Mouse (Mus musculus): Measurements from ENCODE around the gene Dnah3. TPM values are rescaled to one million over a fixed set of nuclear protein-coding genes. Genes with fewer than 3 reads are reported as not detected.

Dnah3 gene
- polyA plus RNA-seq, 1 experiment from 2014 or later, result not detected

- Histone ChIP-seq H3K9ac (ENCODE audit: low read depth, low read length) (no peak overlapping the region), H3K9me3 (replicated peaks; ENCODE audit: control insufficient read depth, low read length) (no peaks in the 10 kb centered on the region), H3K36me3 (ENCODE audit: control insufficient read depth, insufficient read depth) (no peaks in the 10 kb centered on the region), H3K27me3 (ENCODE audit: control insufficient read depth, insufficient read depth, low read depth, low read length) (no peaks in the 10 kb centered on the region), H3K4me1 (ENCODE audit: control insufficient read depth, low read depth, low read length) (no peaks in the 10 kb centered on the region), H3K27ac (ENCODE audit: low read length) (no peak overlapping the region), H3K4me2 (ENCODE audit: low read depth, low read length) (no peak overlapping the region), H3K4me3 (ENCODE audit: low read depth, low read length) (no peak overlapping the region)
- WGBS (ENCODE audit: insufficient replicate concordance), result 76% methylated on average over 1 of the region's 1 CpGs
- ATAC-seq (ENCODE audit: low read depth), result no peak
These were observed 141.0 kb downstream of the Dnah3 start for GRCm38 (mm10) chr7:119954047-119954446.

GRCm38 (mm10) chr7:119941569-119941968, 153.5 kb downstream of the Dnah3 start:
- Histone ChIP-seq H3K9ac (ENCODE audit: low read depth, low read length) (no peak overlapping the region), H3K27me3 (ENCODE audit: control insufficient read depth, insufficient read depth, low read depth, low read length) (no peaks in the 10 kb centered on the region), H3K9me3 (replicated peaks; ENCODE audit: control insufficient read depth, low read length) (no peaks in the 10 kb centered on the region), H3K27ac (ENCODE audit: low read length) (no peak overlapping the region), H3K36me3 (ENCODE audit: control insufficient read depth, insufficient read depth) (no peaks in the 10 kb centered on the region), H3K4me3 (ENCODE audit: low read depth, low read length) (no peak overlapping the region), H3K4me1 (ENCODE audit: control insufficient read depth, low read depth, low read length) (no peaks in the 10 kb centered on the region), H3K4me2 (ENCODE audit: low read depth, low read length) (no peak overlapping the region)
- no peak for ATAC-seq (ENCODE audit: low read depth)
- WGBS (ENCODE audit: insufficient replicate concordance), result 30% methylated on average over 2 of the region's 2 CpGs

GRCm38 (mm10) chr7:119937036-119937435, 158.0 kb downstream of the Dnah3 start:
- Histone ChIP-seq H3K27ac (ENCODE audit: low read length) (no peak overlapping the region), H3K9me3 (replicated peaks; ENCODE audit: control insufficient read depth, low read length) (no peaks in the 10 kb centered on the region), H3K36me3 (ENCODE audit: control insufficient read depth, insufficient read depth) (no peaks in the 10 kb centered on the region), H3K4me3 (ENCODE audit: low read depth, low read length) (no peak overlapping the region), H3K9ac (ENCODE audit: low read depth, low read length) (no peak overlapping the region), H3K4me1 (ENCODE audit: control insufficient read depth, low read depth, low read length) (no peaks in the 10 kb centered on the region), H3K27me3 (ENCODE audit: control insufficient read depth, insufficient read depth, low read depth, low read length) (no peaks in the 10 kb centered on the region), H3K4me2 (ENCODE audit: low read depth, low read length) (no peak overlapping the region)
- ATAC-seq (ENCODE audit: low read depth), result no peak
- WGBS (ENCODE audit: insufficient replicate concordance), result 47% methylated on average over 5 of the region's 5 CpGs

- Histone ChIP-seq H3K27me3 (ENCODE audit: control insufficient read depth, insufficient read depth, low read depth, low read length) (no peaks in the 10 kb centered on the region), H3K4me1 (ENCODE audit: control insufficient read depth, low read depth, low read length) (no peaks in the 10 kb centered on the region), H3K27ac (ENCODE audit: low read length) (no peak overlapping the region), H3K9ac (ENCODE audit: low read depth, low read length) (no peak overlapping the region), H3K36me3 (ENCODE audit: control insufficient read depth, insufficient read depth) (no peaks in the 10 kb centered on the region), H3K4me2 (ENCODE audit: low read depth, low read length) (no peak overlapping the region), H3K9me3 (replicated peaks; ENCODE audit: control insufficient read depth, low read length) (no peaks in the 10 kb centered on the region), H3K4me3 (ENCODE audit: low read depth, low read length) (no peak overlapping the region)
- no peak for ATAC-seq (ENCODE audit: low read depth)
These were observed 158.8 kb downstream of the Dnah3 start for GRCm38 (mm10) chr7:119936321-119936720.

GRCm38 (mm10) chr7:119928783-119929440, 166.2 kb downstream of the Dnah3 start:
- Histone ChIP-seq H3K4me3 (ENCODE audit: low read depth, low read length) (no peak overlapping the region), H3K36me3 (ENCODE audit: control insufficient read depth, insufficient read depth) (no peaks in the 10 kb centered on the region), H3K9ac (ENCODE audit: low read depth, low read length) (no peak overlapping the region), H3K9me3 (replicated peaks; ENCODE audit: control insufficient read depth, low read length) (no peaks in the 10 kb centered on the region), H3K4me2 (ENCODE audit: low read depth, low read length) (no peak overlapping the region), H3K4me1 (ENCODE audit: control insufficient read depth, low read depth, low read length) (no peaks in the 10 kb centered on the region), H3K27ac (ENCODE audit: low read length) (no peak overlapping the region), H3K27me3 (ENCODE audit: control insufficient read depth, insufficient read depth, low read depth, low read length) (no peaks in the 10 kb centered on the region)
- WGBS (ENCODE audit: insufficient replicate concordance), result 21% methylated on average over 2 of the region's 2 CpGs
- ATAC-seq (ENCODE audit: low read depth), result no peak

- no peak overlapping the region for H3K9ac ChIP-seq (ENCODE audit: low read depth, low read length)
- no peaks in the 10 kb centered on the region for H3K36me3 ChIP-seq (ENCODE audit: control insufficient read depth, insufficient read depth)
- H3K4me2 ChIP-seq (ENCODE audit: low read depth, low read length), result no peak overlapping the region
- H3K4me1 ChIP-seq (ENCODE audit: control insufficient read depth, low read depth, low read length), result no peaks in the 10 kb centered on the region
- no peaks in the 10 kb centered on the region for H3K27me3 ChIP-seq (ENCODE audit: control insufficient read depth, insufficient read depth, low read depth, low read length)
- H3K9me3 ChIP-seq (replicated peaks; ENCODE audit: control insufficient read depth, low read length), result no peaks in the 10 kb centered on the region
- no peak overlapping the region for H3K27ac ChIP-seq (ENCODE audit: low read length)
- ATAC-seq (ENCODE audit: low read depth), result no peak
- H3K4me3 ChIP-seq (ENCODE audit: low read depth, low read length), result no peak overlapping the region
- WGBS (ENCODE audit: insufficient replicate concordance), result 47% methylated on average over 4 of the region's 4 CpGs
These were observed 174.0 kb downstream of the Dnah3 start for GRCm38 (mm10) chr7:119921054-119921453.

- no peak for ATAC-seq (ENCODE audit: low read depth)
- Histone ChIP-seq H3K9me3 (replicated peaks; ENCODE audit: control insufficient read depth, low read length) (no peaks in the 10 kb centered on the region), H3K9ac (ENCODE audit: low read depth, low read length) (no peak overlapping the region), H3K4me1 (ENCODE audit: control insufficient read depth, low read depth, low read length) (no peaks in the 10 kb centered on the region), H3K4me2 (ENCODE audit: low read depth, low read length) (no peak overlapping the region), H3K27ac (ENCODE audit: low read length) (no peak overlapping the region), H3K27me3 (ENCODE audit: control insufficient read depth, insufficient read depth, low read depth, low read length) (no peaks in the 10 kb centered on the region), H3K4me3 (ENCODE audit: low read depth, low read length) (no peak overlapping the region), H3K36me3 (ENCODE audit: control insufficient read depth, insufficient read depth) (no peaks in the 10 kb centered on the region)
- WGBS (ENCODE audit: insufficient replicate concordance), result 39% methylated on average over 2 of the region's 2 CpGs
These were observed 174.6 kb downstream of the Dnah3 start for GRCm38 (mm10) chr7:119920457-119920856.

- Histone ChIP-seq H3K4me1 (ENCODE audit: control insufficient read depth, low read depth, low read length) (no peaks in the 10 kb centered on the region), H3K9me3 (replicated peaks; ENCODE audit: control insufficient read depth, low read length) (no peaks in the 10 kb centered on the region), H3K4me2 (ENCODE audit: low read depth, low read length) (no peak overlapping the region), H3K27ac (ENCODE audit: low read length) (no peak overlapping the region), H3K4me3 (ENCODE audit: low read depth, low read length) (no peak overlapping the region), H3K27me3 (ENCODE audit: control insufficient read depth, insufficient read depth, low read depth, low read length) (no peaks in the 10 kb centered on the region), H3K36me3 (ENCODE audit: control insufficient read depth, insufficient read depth) (no peaks in the 10 kb centered on the region), H3K9ac (ENCODE audit: low read depth, low read length) (no peak overlapping the region)
- WGBS (ENCODE audit: insufficient replicate concordance), result 39% methylated on average over 3 of the region's 3 CpGs
- no peak for ATAC-seq (ENCODE audit: low read depth)
These were observed 183.4 kb downstream of the Dnah3 start for GRCm38 (mm10) chr7:119911727-119912126.

- Histone ChIP-seq H3K9me3 (replicated peaks; ENCODE audit: control insufficient read depth, low read length) (no peaks in the 10 kb centered on the region), H3K9ac (ENCODE audit: low read depth, low read length) (no peak overlapping the region), H3K4me1 (ENCODE audit: control insufficient read depth, low read depth, low read length) (no peaks in the 10 kb centered on the region), H3K4me2 (ENCODE audit: low read depth, low read length) (no peak overlapping the region), H3K4me3 (ENCODE audit: low read depth, low read length) (no peak overlapping the region), H3K36me3 (ENCODE audit: control insufficient read depth, insufficient read depth) (no peaks in the 10 kb centered on the region), H3K27ac (ENCODE audit: low read length) (no peak overlapping the region), H3K27me3 (ENCODE audit: control insufficient read depth, insufficient read depth, low read depth, low read length) (no peaks in the 10 kb centered on the region)
- 62% methylated on average over 3 of the region's 3 CpGs for WGBS (ENCODE audit: insufficient replicate concordance)
- ATAC-seq (ENCODE audit: low read depth), result no peak
These were observed 188.4 kb downstream of the Dnah3 start for GRCm38 (mm10) chr7:119906523-119907215.

All from liver, embryonic 16.5 days (tissue).